Mouse (Mus musculus) lung, adult 18-20 months (tissue): ENCODE results near the gene Ap1b1.
A peak's percentile ranks its signal among the peaks of the same experiment; 100 is the strongest.
"Not testable (repeated sequence)": the region's sequence is repeated elsewhere in the genome, so short reads cannot be mapped to it uniquely, and the experiment has no call there.

ENCODE experiments used
- DNase-seq, 2 experiments: peaks; one replicate each; pipeline ENCODE4 v3.0.0; 2022; ENCODE audit warnings: mixed read lengths in 2 of 2

The Ap1b1 gene

DNA sequence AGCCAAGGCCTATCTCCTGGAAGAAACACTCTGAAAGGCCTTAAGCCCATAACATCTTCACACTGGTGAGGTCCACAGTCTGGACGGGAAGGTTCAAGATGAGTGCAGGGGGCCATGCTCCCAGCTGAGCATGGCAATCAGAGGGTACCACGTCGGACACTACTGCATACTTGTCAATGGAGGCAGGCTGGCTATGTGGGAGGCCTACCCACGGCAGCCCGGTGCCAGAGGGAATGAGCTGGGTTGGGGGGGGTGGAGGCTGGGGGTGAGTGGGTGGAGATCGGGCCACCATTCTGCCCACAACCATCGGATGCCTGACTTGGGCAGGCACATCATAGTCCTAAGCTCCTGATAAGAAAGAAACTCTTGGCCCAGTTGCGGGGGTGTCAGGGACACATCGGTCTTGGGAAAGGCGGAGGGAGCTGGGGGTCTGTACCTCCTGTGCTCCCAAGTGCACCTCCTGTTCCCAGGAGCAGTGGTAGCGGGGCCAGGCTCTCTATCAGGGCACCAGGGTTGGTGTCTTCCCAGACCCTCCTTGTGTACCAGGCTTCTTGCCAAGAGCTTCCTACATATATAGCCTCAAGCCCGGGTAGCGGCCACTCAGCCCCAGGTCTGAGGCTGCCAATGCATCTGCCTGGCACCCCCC is 76.4 kb downstream of the Ap1b1 start:
- no peak for DNase-seq

DNA sequence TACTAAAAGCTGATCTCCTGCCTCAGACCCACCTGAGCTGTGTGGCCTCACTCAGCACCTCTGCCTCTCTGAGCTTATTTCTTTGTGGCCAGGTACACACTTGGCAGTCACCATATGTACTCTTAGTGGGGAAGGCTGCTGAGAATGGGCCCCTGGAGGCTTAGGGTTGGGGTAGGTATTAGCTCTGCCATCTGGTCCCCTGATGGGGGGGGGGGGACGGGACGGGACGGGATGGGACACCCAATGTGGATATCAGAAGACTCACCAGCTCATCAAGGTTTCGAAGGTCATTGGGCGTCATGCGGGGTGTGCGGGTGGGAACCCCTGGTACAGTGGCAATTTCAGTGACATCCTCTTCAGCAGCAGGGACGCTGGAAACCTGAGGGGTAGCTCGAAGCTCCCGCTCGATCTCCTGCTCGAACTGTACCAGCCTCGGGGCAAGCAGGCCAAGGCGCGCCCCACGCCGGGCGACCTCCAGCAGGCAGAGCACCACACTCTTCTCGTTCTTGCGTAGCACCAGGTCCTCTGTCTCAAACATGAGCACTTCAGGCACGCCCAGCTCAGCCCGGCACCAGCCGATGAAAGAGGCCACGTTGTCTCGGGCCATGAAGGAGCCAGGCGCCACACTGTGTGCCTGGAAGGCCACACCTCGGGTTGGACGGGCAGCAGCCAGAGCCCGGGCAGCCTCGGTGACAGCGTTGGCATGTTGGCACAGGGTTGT is 77.1 kb downstream of the Ap1b1 start:
- peak; percentile 38 to 41 for DNase-seq

DNA sequence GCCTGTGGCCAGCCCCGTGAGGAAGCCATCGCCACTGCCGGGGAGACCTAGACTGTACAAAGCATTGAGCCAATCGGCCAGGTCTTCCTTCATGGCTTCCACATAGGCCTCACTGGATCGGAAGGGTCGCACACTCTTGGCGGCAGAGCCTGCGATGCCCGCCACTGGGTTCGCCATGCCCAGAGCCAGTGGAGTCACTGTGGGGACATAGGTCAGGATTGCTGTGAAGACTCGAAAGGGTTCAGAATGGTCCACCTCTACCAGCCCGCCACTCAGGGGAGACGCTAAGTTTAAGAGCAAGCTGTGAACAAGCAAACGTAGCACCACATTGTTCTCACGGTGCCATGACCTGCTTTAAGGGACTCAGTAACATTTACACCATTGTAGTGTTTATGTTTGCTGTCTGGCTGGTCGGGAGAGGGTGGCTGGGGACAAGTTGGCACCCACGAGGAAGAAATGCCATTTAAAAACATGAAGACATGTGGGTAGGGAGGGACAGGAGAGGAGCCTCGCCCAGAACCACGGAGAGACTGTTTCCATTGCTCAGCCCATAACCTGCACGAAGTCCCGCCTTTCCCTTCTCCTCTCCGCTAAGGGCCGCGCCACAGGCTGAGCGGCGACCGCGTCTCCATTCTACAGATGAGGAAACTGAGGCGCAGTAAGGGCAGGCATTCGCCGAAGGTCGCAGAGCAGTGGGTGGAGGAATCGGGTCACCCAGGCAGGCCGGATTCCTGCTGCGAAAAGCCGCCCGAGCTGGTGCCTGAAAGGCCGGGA is 77.8 kb downstream of the Ap1b1 start:
- peak; percentile 27 to 43 for DNase-seq

DNA sequence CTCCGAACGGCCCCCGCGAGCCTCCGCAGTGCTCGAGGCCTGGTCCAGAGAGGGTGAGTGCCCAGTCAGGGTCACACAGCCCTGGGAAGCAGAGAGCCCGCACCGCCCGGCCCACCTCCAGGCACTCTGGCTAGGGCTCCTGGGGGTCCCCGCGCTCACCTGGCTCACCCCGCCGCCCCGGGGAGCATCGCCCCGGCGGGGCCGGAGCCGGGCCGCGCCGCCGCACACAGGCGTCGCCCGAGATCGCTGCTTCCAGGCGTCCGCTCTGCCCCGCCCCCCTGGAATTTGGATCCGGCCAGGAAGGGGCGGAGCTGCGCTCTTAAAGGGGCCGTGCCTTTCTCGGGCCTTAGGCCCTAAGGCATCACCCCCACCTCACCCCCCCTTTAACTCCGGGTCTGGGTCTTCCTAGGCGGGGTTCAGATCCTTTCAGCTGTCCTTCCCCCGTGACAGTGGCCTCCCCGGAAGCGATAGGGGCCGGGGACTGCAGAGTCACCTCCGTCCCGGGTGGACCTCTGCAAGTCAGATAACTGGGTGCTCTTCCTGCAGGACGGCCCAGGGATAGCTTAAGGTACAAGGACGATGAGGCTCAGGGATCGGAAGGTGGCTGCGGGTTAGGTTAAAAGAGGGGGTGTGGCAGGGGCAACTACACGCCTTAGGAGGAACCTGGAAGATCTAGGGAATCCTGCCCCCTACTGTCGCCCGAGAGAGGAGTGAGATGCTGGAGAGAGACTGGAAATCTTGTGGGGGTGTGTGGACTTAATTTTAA is 78.6 kb downstream of the Ap1b1 start, which contains the start of gene Gas2l1:
Gene Gas2l1 (minus strand): TSS at position 272 of the 766 bp plus-strand sequence.
- peak; percentile 90 to 92 for DNase-seq

DNA sequence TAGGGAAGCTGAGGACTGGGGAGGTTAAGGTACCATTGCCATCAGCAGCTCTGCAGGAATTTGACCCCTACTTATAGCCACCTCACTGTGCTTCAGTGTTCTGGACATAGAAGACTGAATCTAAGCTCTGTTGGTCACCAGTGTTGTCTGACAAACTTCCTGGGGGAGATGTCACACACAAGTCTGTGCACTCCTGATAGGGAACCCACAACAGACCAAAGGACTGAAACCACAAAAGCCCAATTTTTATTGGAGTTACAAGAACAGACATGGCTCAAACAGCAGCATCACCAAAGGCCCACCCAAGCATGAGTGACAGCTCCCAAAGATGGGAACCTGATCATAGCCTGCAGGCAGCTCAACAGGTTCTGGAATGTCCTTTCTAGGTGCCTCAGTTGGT is 80.4 kb downstream of the Ap1b1 start:
- no peak for DNase-seq

DNA sequence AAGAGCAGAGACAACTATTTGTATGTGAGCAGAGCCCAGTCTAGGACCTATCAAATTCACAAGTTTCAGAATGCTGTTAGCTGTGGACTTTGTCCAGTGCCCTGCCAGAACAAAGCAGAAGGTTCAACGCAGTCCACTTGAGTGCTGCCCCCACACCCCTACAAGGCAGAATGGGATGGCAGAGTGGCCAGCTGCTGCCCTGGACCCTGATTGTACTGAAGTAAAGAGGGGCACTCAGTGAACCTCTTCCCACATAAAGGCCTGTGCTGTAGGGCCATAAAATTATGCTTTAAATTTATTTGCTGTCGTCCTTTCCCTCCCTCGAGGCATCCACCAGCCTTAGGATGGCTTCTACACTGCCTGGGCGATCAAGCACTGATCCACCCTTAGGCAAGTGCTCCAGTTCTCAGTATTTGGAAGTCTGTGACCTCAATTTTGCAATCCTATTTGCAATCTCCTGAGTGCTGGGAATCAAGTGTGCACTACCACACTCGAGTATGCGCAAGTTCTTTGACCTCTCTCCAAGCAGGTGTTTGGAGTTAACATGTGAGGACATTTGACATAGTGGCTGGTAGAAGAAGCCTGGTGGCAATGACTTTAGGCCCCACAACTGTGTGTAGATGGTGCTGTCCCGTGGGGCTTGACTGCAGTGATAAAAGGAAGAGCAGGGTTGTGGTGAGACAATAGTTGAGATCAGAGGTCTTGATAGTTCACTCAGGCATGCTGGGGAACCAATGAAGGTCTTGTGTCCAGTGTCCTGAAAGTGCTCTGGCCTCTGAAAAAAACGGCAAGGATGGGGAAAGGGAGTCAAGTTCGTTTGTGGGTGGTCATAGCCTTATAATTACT is 81.7 kb downstream of the Ap1b1 start:
- peak; percentile 60 to 74 for DNase-seq

DNA sequence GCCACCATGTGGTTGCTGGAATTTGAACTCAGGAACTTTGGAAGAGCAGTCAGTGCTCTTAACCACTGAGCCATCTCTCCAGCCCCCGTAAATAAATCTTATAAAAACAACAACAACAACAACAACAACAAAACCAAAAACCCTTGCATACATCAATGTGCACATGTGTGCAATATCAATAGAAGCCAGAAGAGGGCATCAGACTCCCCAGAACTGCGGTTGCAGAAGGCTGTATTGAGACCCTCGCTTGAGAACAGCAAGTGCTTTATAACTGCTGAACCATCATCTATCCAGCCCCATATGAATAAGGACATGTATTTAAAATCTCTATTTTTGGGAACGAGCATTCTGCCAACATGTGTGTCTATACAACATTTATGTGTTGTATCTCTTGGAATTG is 88.3 kb downstream of the Ap1b1 start:
- no peak for DNase-seq

DNA sequence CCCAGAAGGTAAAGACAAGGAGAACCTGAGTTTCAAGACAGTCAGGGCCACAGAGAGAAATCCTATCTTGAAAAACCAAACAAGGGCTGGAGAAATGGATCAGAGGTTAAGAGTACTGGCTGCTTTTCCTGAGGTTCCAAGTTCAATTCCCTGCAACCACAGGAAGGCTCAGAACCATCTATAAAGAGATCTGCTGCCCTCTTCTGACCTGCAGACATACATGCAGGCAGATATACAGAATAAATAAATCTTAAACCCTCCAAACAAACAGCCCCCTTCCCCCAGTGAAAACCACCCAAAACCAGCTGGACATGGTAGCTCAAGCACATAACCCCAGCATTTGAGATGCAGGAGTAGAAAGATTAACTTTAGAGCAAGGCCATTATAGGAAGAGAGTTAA is 89.1 kb downstream of the Ap1b1 start:
- DNase-seq: no peak

DNA sequence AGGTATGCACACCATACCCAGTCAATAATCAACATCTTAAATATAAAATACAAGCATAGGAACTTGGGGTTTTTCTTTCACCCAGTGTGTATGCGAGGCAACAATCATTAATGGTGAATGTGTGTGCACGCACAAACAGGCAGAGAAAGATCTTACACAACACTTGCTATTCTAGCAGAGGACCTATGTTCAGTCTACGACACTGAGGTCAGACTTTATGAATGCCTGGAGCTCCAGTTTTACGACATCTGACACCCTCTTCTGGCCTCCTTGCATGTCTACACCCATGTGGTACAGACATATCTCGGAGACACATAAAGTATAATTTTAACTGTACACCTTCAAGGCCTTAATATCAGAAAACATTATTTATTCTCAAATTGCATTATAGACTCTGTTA is 90.2 kb downstream of the Ap1b1 start:
- DNase-seq: not testable (repeated sequence)

DNA sequence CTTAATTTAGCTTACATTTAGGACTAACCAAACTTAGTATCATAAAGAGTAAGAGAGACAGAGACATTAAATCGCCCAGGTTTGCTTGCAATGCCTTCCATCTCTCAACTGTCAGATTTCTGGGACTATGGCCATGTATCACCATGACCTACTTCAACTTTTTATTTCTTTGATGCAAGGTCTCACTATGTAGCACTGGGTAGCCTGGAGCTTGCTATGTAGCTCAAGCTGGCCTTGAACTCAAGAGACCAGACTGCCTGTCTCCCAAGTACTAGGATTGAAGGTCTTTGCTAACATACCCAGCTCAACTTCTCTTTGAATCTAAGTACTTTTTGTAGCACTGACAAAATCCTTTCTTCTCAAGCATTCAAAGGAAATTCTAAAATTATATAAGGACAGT is 102.5 kb downstream of the Ap1b1 start:
- DNase-seq: no peak

DNA sequence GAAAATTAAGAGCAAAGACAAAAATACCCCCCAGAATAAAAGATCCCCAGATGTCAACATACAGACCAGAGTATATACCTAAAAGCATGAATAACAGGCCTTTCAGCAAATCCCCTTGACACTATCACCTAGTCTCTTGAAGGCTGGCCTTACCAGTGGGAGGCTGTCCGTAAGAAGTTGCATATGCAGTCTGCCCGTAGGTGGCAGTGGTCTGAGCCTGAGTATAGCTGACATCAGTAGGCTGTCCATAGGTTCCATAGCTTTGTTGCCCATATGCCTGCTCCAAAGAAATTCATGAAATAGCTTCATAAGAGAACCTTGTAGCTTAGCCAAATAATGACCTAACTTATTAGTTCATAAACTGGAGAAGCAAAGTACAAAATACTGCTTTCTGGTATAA is 105.1 kb downstream of the Ap1b1 start:
- DNase-seq: no peak
